Mouse (Mus musculus): ENCODE measurements around the gene Gm28961. TPM values are rescaled to one million over a fixed set of nuclear protein-coding genes. Genes with fewer than 3 reads are reported as not detected.
"Not testable (repeated sequence)": the region's sequence is repeated elsewhere in the genome, so short reads cannot be mapped to it uniquely, and the experiment has no call there.

Gm28961 gene
- not detected in 2 replicates for polyA plus RNA-seq (2016; fragmentation: Nextera tagmentation; extraction: Ambion mirVana)

- not testable (repeated sequence) for H3K27me3 ChIP-seq, H3K27ac ChIP-seq
Observed at GRCm38 (mm10) chrY:57705397-57705796, at the start of gene Gm28961. Gene Gm28961, plus strand, starts transcription at chrY:57705697.

More at GRCm38 (mm10) chrY:57705397-57705796, at the start of gene Gm28961:
- not testable (repeated sequence) for H3K9ac ChIP-seq; H3K4me2 ChIP-seq; ATAC-seq (ENCODE audit: low FRiP score); H3K4me3 ChIP-seq (replicated peaks); H3K4me1 ChIP-seq; H3K9me3 ChIP-seq; H3K36me3 ChIP-seq (replicated peaks)
- no CpG with 5 or more reads among the region's 6 CpGs for WGBS

Other genes with a start within 250 kb of the Gm28961 start
- not detected in 2 replicates for gene Gm21943, start 172.0 kb upstream of the Gm28961 start, polyA plus RNA-seq (2016; fragmentation: Nextera tagmentation; extraction: Ambion mirVana)

Data from forebrain, embryonic 12.5 days (tissue).